23 mouse cellular contexts compared by ENCODE assay signal in genomic region chr15:8615511-8616224, GRCm38 (mm10).
DNase-seq lines count a peak whose midpoint lies in the region; ATAC-seq lines count a peak whose summit lies in the region.
"Had no signal": no experiment of that assay in that cellular context is flagged by ENCODE, and none has a peak within 500 bp of the region (broad histone marks: within the 10 kb centered on the region; RNA-seq: fewer than 3 reads in every experiment).

No protein-coding gene starts in this region.

- 76% methylated on average over 11 of the region's 11 CpGs for WGBS in forebrain, embryonic 15.5 days
- 71% methylated on average over 11 of the region's 11 CpGs for WGBS in forebrain, embryonic 16.5 days
- WGBS in kidney, embryonic 15.5 days: 69% methylated on average over 11 of the region's 11 CpGs

- intact Hi-C loops in heart, postnatal 10 days (cut with DNase I): no loop called here

- ATAC-seq in forebrain, embryonic 15.5 days (replicated peaks): 0 out of 2 replicates have a peak, but pooled peaks have one; percentile 35
- ATAC-seq in forebrain, embryonic 16.5 days: no peak
- 0 out of 2 replicates have a peak, but pooled peaks have one; percentile 25 for ATAC-seq in kidney, embryonic 15.5 days (replicated peaks; ENCODE audit: low FRiP score)
- ATAC-seq: inflammation-experienced regulatory T-cells, adult 6 months; liver, embryonic 12.5 days had no signal

- H3K36me3 ChIP-seq in forebrain, embryonic 15.5 days: no peaks in the 10 kb centered on the region
- H3K36me3 ChIP-seq in forebrain, embryonic 16.5 days (ENCODE audit: control insufficient read depth, insufficient read depth): no peaks in the 10 kb centered on the region
- no peaks in the 10 kb centered on the region for H3K36me3 ChIP-seq in kidney, embryonic 15.5 days
- H3K36me3 ChIP-seq: forebrain, embryonic 10.5 days; hindbrain, embryonic 13.5 days; liver, embryonic 12.5 days; neural tube, embryonic 15.5 days had no signal

- no peak overlapping the region for H3K4me3 ChIP-seq in forebrain, embryonic 15.5 days
- H3K4me3 ChIP-seq in forebrain, embryonic 16.5 days (replicated peaks; ENCODE audit: low read length): no peak overlapping the region
- H3K4me3 ChIP-seq in kidney, embryonic 15.5 days (replicated peaks): no peak overlapping the region
- H3K4me3 ChIP-seq: forebrain, embryonic 10.5 days; hindbrain, embryonic 13.5 days; liver, embryonic 12.5 days; megakaryocyte, embryonic 14.5 days; neural tube, embryonic 15.5 days had no signal

- H3K4me2 ChIP-seq in forebrain, embryonic 15.5 days (replicated peaks): no peak overlapping the region
- no peak overlapping the region for H3K4me2 ChIP-seq in forebrain, embryonic 16.5 days (ENCODE audit: low read length)
- no peak overlapping the region for H3K4me2 ChIP-seq in kidney, embryonic 15.5 days
- H3K4me2 ChIP-seq: hindbrain, embryonic 13.5 days; liver, embryonic 12.5 days; neural tube, embryonic 15.5 days had no signal

- H3K27me3 ChIP-seq in forebrain, embryonic 15.5 days: no peaks in the 10 kb centered on the region
- no peaks in the 10 kb centered on the region for H3K27me3 ChIP-seq in forebrain, embryonic 16.5 days (replicated peaks; ENCODE audit: control insufficient read depth, insufficient read depth, low read length)
- H3K27me3 ChIP-seq in kidney, embryonic 15.5 days: no peaks in the 10 kb centered on the region
- H3K27me3 ChIP-seq: hindbrain, embryonic 13.5 days; liver, embryonic 12.5 days; neural tube, embryonic 15.5 days had no signal

- H3K4me1 ChIP-seq in forebrain, embryonic 15.5 days: no peaks in the 10 kb centered on the region
- no peaks in the 10 kb centered on the region for H3K4me1 ChIP-seq in forebrain, embryonic 16.5 days (replicated peaks; ENCODE audit: control insufficient read depth, insufficient read depth, low read length)
- no peaks in the 10 kb centered on the region for H3K4me1 ChIP-seq in kidney, embryonic 15.5 days
- H3K4me1 ChIP-seq: liver, embryonic 12.5 days; megakaryocyte, embryonic 14.5 days; neural tube, embryonic 15.5 days had no signal

- no peak overlapping the region for H3K27ac ChIP-seq in forebrain, embryonic 15.5 days (replicated peaks)
- no peak overlapping the region for H3K27ac ChIP-seq in forebrain, embryonic 16.5 days (ENCODE audit: low read length)
- H3K27ac ChIP-seq in kidney, embryonic 15.5 days: no peak overlapping the region
- H3K27ac ChIP-seq: forebrain, embryonic 10.5 days; hindbrain, embryonic 13.5 days; liver, embryonic 12.5 days; neural tube, embryonic 15.5 days had no signal

- no peaks in the 10 kb centered on the region for H3K9me3 ChIP-seq in forebrain, embryonic 15.5 days
- H3K9me3 ChIP-seq in forebrain, embryonic 16.5 days (ENCODE audit: control insufficient read depth, low read length): no peaks in the 10 kb centered on the region
- no peaks in the 10 kb centered on the region for H3K9me3 ChIP-seq in kidney, embryonic 15.5 days (replicated peaks)
- H3K9me3 ChIP-seq: forebrain, embryonic 10.5 days; hindbrain, embryonic 13.5 days; liver, embryonic 12.5 days; megakaryocyte, embryonic 14.5 days; neural tube, embryonic 15.5 days had no signal

- no peak for DNase-seq in kidney, adult 9 months
- peak; percentile 14 to 18 for DNase-seq in heart, adult 9 months (ENCODE audit: low spot score in 2 of 2)
- peak; percentile 43 to 51 for DNase-seq in heart, postnatal 10 days
- DNase-seq in urinary bladder, postnatal 14 days (ENCODE audit: low spot score): no peak
- DNase-seq in urinary bladder, postnatal 36 days (ENCODE audit: low spot score in 2 of 2): no peak
- DNase-seq: B cell, adult 2 months; cerebellum, adult 11 months; cerebellum, postnatal 14 days; kidney, adult 8-10 months; kidney, postnatal 36 days; layer of hippocampus, adult 9-11 months; lung, adult 2 months; midbrain, embryonic 14.5 days; right cerebral cortex, postnatal 25 days had no signal

- H3K9ac ChIP-seq in forebrain, embryonic 15.5 days (replicated peaks): no peak overlapping the region
- no peak overlapping the region for H3K9ac ChIP-seq in forebrain, embryonic 16.5 days (replicated peaks; ENCODE audit: low read depth, low read length)
- no peak overlapping the region for H3K9ac ChIP-seq in kidney, embryonic 15.5 days
- H3K9ac ChIP-seq: hindbrain, embryonic 13.5 days; liver, embryonic 12.5 days; neural tube, embryonic 15.5 days had no signal

Comparison
In these comparisons a context has a peak if more than half of its experiments do, and no peak if none do; other contexts are left out.
1. DNase-seq: peak in heart, adult 9 months (2 of 2) and heart, postnatal 10 days (2 of 2); none in kidney, adult 9 months (single experiment), urinary bladder, postnatal 14 days (single experiment) and urinary bladder, postnatal 36 days (0 of 2).